Mouse (Mus musculus) forebrain, embryonic 12.5 days (tissue): Measurements from ENCODE around the gene Rundc3a. TPM values are rescaled to one million over a fixed set of nuclear protein-coding genes. Genes with fewer than 3 reads are reported as not detected.

Experiments
- ATAC-seq: fragments of 200-750 bp; cut with Nextera tagmentation; 2 replicates; pipeline ENCODE4 v1.8.0; 2017; ENCODE audit warnings: moderate TSS enrichment; ENCODE audit not compliant: low FRiP score
- H3K27ac ChIP-seq: fragments of 300-500 bp; sonication (generic); 2 replicates; pipeline ENCODE4 v1.5.1; 2016; ENCODE audit warnings: mild to moderate bottlenecking
- H3K27me3 ChIP-seq: fragments of 300-500 bp; sonication (generic); 2 replicates; pipeline ENCODE4 v1.6.1; 2016; ENCODE audit warnings: mild to moderate bottlenecking
- H3K36me3 ChIP-seq: fragments of 300-500 bp; sonication (generic); replicated peaks from 2 replicates; pipeline ENCODE4 v1.6.1; 2016; ENCODE audit warnings: mild to moderate bottlenecking
- H3K4me1 ChIP-seq: fragments of 300-500 bp; sonication (generic); 2 replicates; pipeline ENCODE4 v1.6.1; 2016
- H3K4me2 ChIP-seq: fragments of 300-500 bp; sonication (generic); 2 replicates; pipeline ENCODE4 v1.6.1; 2016; ENCODE audit warnings: mild to moderate bottlenecking, moderate library complexity
- H3K4me3 ChIP-seq: fragments of 300-500 bp; sonication (generic); replicated peaks from 2 replicates; pipeline ENCODE4 v1.5.1; 2016; ENCODE audit warnings: mild to moderate bottlenecking
- H3K9ac ChIP-seq: fragments of 300-500 bp; sonication (generic); 2 replicates; pipeline ENCODE4 v1.6.1; 2016; ENCODE audit warnings: mild to moderate bottlenecking
- H3K9me3 ChIP-seq: fragments of 300-500 bp; sonication (generic); 2 replicates; pipeline ENCODE4 v1.6.1; 2016
- WGBS: fragments of 180-500 bp; shearing (Covaris S2); methylation state at CpG from one replicate; pipeline ENCODE4 v1.1.7; 2016; 5-methylcytosine and 5-hydroxymethylcytosine counted together
- polyA plus RNA-seq: library from polyadenylated mRNA; unstranded; fragments of >200 nt; fragmentation: Nextera tagmentation; extraction: Ambion mirVana; gene quantifications from 2 replicates; pipeline ENCODE4 v1.2.1, GENCODE M21; 2016

The Rundc3a gene
- polyA plus RNA-seq, 1 experiment from 2014 or later: 103 TPM

GRCm38 (mm10) chr11:102433866-102434265 lies 40.7 kb downstream of the Rundc3a start:
- no peak overlapping the region for H3K27ac ChIP-seq

GRCm38 (mm10) chr11:102434406-102434805 lies 41.2 kb downstream of the Rundc3a start:
- H3K4me2 ChIP-seq: no peak overlapping the region
- peaks cover 53% of the 10 kb centered on the region for H3K36me3 ChIP-seq
- peak; percentile 40 for ATAC-seq
- peaks cover 40% of the 10 kb centered on the region for H3K4me1 ChIP-seq
- no peaks in the 10 kb centered on the region for H3K9me3 ChIP-seq
- H3K27me3 ChIP-seq: peaks cover 16% of the 10 kb centered on the region
- H3K4me3 ChIP-seq: no peak overlapping the region
- WGBS: 13% methylated on average over 7 of the region's 7 CpGs
- no peak overlapping the region for H3K27ac ChIP-seq
- H3K9ac ChIP-seq: no peak overlapping the region

More at GRCm38 (mm10) chr11:102433866-102434265, 40.7 kb downstream of the Rundc3a start:
- WGBS: 91% methylated on average over 7 of the region's 7 CpGs
- Histone ChIP-seq H3K27me3 (peaks cover 16% of the 10 kb centered on the region), H3K4me3 (no peak overlapping the region), H3K4me1 (peaks cover 36% of the 10 kb centered on the region), H3K4me2 (no peak overlapping the region), H3K9me3 (no peaks in the 10 kb centered on the region), H3K36me3 (peaks cover 47% of the 10 kb centered on the region), H3K9ac (no peak overlapping the region)
- ATAC-seq: no peak

- Histone ChIP-seq H3K27me3 (peaks cover 20% of the 10 kb centered on the region), H3K27ac (no peak overlapping the region), H3K4me3 (no peak overlapping the region), H3K4me2 (no peak overlapping the region), H3K36me3 (peaks cover 59% of the 10 kb centered on the region), H3K4me1 (peaks cover 36% of the 10 kb centered on the region), H3K9me3 (no peaks in the 10 kb centered on the region), H3K9ac (no peak overlapping the region)
- ATAC-seq: no peak
- 90% methylated on average over 11 of the region's 11 CpGs for WGBS
Observed at GRCm38 (mm10) chr11:102434816-102435705, 41.9 kb downstream of the Rundc3a start.

GRCm38 (mm10) chr11:102435754-102436470 lies 42.7 kb downstream of the Rundc3a start:
- Histone ChIP-seq H3K9ac (no peak overlapping the region), H3K4me3 (no peak overlapping the region), H3K27me3 (peaks cover 22% of the 10 kb centered on the region), H3K4me1 (peaks cover 29% of the 10 kb centered on the region), H3K9me3 (no peaks in the 10 kb centered on the region), H3K27ac (no peak overlapping the region), H3K36me3 (peaks cover 68% of the 10 kb centered on the region), H3K4me2 (no peak overlapping the region)
- 94% methylated on average over 18 of the region's 18 CpGs for WGBS
- ATAC-seq: no peak

- Histone ChIP-seq H3K4me1 (peaks cover 29% of the 10 kb centered on the region), H3K27ac (no peak overlapping the region), H3K36me3 (peaks cover 73% of the 10 kb centered on the region), H3K4me2 (no peak overlapping the region), H3K9ac (0 out of 2 replicates have a peak overlapping the region, but pooled peaks have one; percentile 65), H3K9me3 (no peaks in the 10 kb centered on the region), H3K4me3 (no peak overlapping the region), H3K27me3 (peaks cover 22% of the 10 kb centered on the region)
- ATAC-seq: no peak
- WGBS: 80% methylated on average over 10 of the region's 10 CpGs
Observed at GRCm38 (mm10) chr11:102436471-102436790, 43.2 kb downstream of the Rundc3a start.

GRCm38 (mm10) chr11:102437120-102438061 lies 44.2 kb downstream of the Rundc3a start:
- peak overlapping the region; percentile 63 for H3K27ac ChIP-seq
- H3K9ac ChIP-seq: peak overlapping the region; percentile 65
- H3K9me3 ChIP-seq: no peaks in the 10 kb centered on the region
- peak overlapping the region; percentile 63 for H3K4me2 ChIP-seq
- peaks cover 22% of the 10 kb centered on the region for H3K27me3 ChIP-seq
- H3K4me1 ChIP-seq: peaks cover 25% of the 10 kb centered on the region
- H3K4me3 ChIP-seq: peak overlapping the region; percentile 37
- H3K36me3 ChIP-seq: peaks cover 83% of the 10 kb centered on the region
- peak; percentile 56 for ATAC-seq
- WGBS: 4% methylated on average over 86 of the region's 87 CpGs

- 7% methylated on average over 77 of the region's 77 CpGs for WGBS
- H3K9me3 ChIP-seq: no peaks in the 10 kb centered on the region
- peak; percentile 44 for ATAC-seq
- peaks cover 26% of the 10 kb centered on the region for H3K4me1 ChIP-seq
- H3K36me3 ChIP-seq: peaks cover 86% of the 10 kb centered on the region
- H3K4me2 ChIP-seq: peak overlapping the region; percentile 63
- peaks cover 22% of the 10 kb centered on the region for H3K27me3 ChIP-seq
- H3K27ac ChIP-seq: peak overlapping the region; percentile 63; the same call in 1 of the 2 replicates
- peak overlapping the region; percentile 37 for H3K4me3 ChIP-seq
- H3K9ac ChIP-seq: peak overlapping the region; percentile 65
Observed at GRCm38 (mm10) chr11:102438212-102439092, 45.2 kb downstream of the Rundc3a start.

GRCm38 (mm10) chr11:102439093-102440082 lies 46.2 kb downstream of the Rundc3a start:
- Histone ChIP-seq H3K4me1 (peaks cover 35% of the 10 kb centered on the region), H3K4me2 (no peak overlapping the region), H3K9ac (no peak overlapping the region), H3K27ac (0 out of 2 replicates have a peak overlapping the region, but pooled peaks have one; percentile 63), H3K9me3 (no peaks in the 10 kb centered on the region), H3K36me3 (peaks cover 92% of the 10 kb centered on the region), H3K4me3 (no peak overlapping the region), H3K27me3 (peaks cover 22% of the 10 kb centered on the region)
- WGBS: 83% methylated on average over 14 of the region's 14 CpGs
- no peak for ATAC-seq

GRCm38 (mm10) chr11:102440255-102440654 lies 47.1 kb downstream of the Rundc3a start:
- peaks cover 84% of the 10 kb centered on the region for H3K36me3 ChIP-seq
- H3K27me3 ChIP-seq: peaks cover 22% of the 10 kb centered on the region
- peaks cover 44% of the 10 kb centered on the region for H3K4me1 ChIP-seq
- H3K4me3 ChIP-seq: no peak overlapping the region
- WGBS: 92% methylated on average over 8 of the region's 8 CpGs
- ATAC-seq: no peak
- H3K27ac ChIP-seq: no peak overlapping the region
- no peak overlapping the region for H3K9ac ChIP-seq
- no peaks in the 10 kb centered on the region for H3K9me3 ChIP-seq
- H3K4me2 ChIP-seq: no peak overlapping the region

- Histone ChIP-seq H3K4me3 (no peak overlapping the region), H3K4me2 (no peak overlapping the region), H3K36me3 (peaks cover 73% of the 10 kb centered on the region), H3K9me3 (no peaks in the 10 kb centered on the region), H3K9ac (no peak overlapping the region), H3K27me3 (peaks cover 22% of the 10 kb centered on the region), H3K4me1 (peaks cover 55% of the 10 kb centered on the region), H3K27ac (no peak overlapping the region)
- ATAC-seq: no peak
- 87% methylated on average over 3 of the region's 3 CpGs for WGBS
Observed at GRCm38 (mm10) chr11:102441434-102441833, 48.2 kb downstream of the Rundc3a start.
